Mouse (Mus musculus): ENCODE results near the gene Asic2. TPM values are rescaled to one million over a fixed set of nuclear protein-coding genes. Genes with fewer than 3 reads are reported as not detected.
A peak's percentile ranks its signal among the peaks of the same experiment; 100 is the strongest.

The Asic2 gene
- total RNA-seq, 2 experiments from 2014 or later: 64.6 to 65.7 TPM

- DNase-seq (ENCODE audit: low spot score in 2 of 2): peak; percentile 42 to 47
Measured at GRCm38 (mm10) chr11:81486265-81486940, 481.9 kb downstream of the Asic2 start.

DNA sequence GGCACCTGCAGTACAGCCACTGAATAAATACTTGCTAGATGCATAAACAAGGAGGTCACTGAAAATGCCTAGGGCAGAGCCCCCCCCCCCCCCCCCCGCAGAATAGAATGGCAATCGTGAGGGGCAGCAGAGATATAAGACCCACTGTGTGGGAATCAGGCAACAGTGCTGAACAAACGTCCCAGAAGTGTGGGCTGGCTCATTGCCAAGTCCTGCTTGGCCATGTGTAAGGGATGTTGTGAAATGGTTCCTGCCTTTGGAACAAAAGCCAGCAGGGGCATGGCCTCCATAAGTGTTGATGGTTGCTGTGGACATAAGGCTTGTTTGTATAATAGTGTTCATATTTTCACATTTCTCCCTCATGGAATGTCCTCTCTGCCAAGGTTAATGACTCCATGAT lies 487.1 kb downstream of the Asic2 start:
- no peak for DNase-seq (ENCODE audit: low spot score in 2 of 2)

GRCm38 (mm10) chr11:81476231-81476630 lies 492.0 kb downstream of the Asic2 start:
- DNase-seq (ENCODE audit: low spot score in 2 of 2): no peak

GRCm38 (mm10) chr11:81474121-81474520 lies 494.1 kb downstream of the Asic2 start:
- no peak for DNase-seq (ENCODE audit: low spot score in 2 of 2)

- DNase-seq (ENCODE audit: low spot score in 2 of 2): peak; percentile 18 to 56
Measured at GRCm38 (mm10) chr11:81462199-81462598, 506.1 kb downstream of the Asic2 start.

DNA sequence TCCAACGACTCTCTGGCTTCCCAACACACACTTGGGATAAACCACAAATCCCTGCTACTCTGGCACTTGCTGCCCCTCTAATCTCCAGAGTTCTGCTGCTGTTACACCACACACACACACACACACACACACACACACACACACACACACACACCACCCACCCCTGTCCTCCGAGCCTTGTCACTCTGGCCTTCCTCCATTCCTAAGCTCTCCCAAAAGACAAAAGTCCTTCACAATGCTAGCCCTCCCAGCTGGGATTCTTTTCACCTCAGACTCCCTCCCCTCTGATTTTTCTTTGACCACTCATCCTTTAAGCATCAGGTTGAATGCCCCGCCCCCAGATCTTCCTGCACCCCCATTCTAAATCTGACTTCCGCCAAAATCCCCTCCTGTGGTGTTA lies 506.5 kb downstream of the Asic2 start:
- DNase-seq (ENCODE audit: low spot score in 2 of 2): no peak

GRCm38 (mm10) chr11:81454921-81455320 lies 513.3 kb downstream of the Asic2 start:
- DNase-seq (ENCODE audit: low spot score in 2 of 2): no peak

DNA sequence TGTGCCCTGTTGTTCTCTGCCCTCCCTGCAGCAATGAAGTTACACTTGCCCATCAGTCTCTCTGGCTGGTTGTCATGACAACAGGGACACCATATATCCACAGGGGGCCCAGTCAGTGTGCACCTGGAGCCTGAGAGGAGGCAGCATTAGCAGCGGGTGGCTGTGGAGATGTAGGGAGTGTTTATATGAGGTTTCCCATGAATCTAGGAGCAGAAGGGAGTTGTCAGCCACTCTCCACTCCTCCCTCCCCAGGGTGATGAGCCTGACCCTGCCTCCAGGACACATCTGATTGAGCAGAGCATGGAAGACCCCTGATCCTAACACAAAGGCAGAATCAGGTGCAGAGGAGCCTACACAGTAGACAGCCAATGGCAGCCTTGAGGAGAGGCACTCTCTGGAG lies 514.1 kb downstream of the Asic2 start:
- DNase-seq (ENCODE audit: low spot score in 2 of 2): no peak

- DNase-seq (ENCODE audit: low spot score in 2 of 2): no peak
Measured at GRCm38 (mm10) chr11:81449271-81449705, 519.0 kb downstream of the Asic2 start.

- no peak for DNase-seq (ENCODE audit: low spot score in 2 of 2)
Measured at GRCm38 (mm10) chr11:81446347-81446746, 521.9 kb downstream of the Asic2 start.

DNA sequence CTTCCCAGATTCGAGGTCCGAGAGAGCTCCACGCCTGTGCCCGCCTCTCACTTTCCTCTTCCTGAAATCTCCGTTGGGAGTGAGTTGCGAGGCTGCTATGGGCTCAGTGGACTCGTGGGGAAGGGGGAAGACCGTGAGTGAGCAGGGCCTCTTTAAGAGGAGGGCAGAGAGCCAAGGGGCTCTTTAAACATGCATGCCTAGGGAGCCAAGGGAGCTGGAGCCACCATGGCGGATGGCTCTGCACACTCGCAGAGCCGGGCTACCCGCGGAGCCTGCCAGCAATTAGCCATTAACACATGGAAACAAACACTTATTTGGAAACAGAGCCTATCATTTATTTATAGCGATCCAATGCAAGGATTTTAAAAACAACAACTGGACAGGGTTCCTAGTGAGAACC lies 541.4 kb downstream of the Asic2 start:
- DNase-seq (ENCODE audit: low spot score in 2 of 2): no peak

- peak in 1 of 2 experiments; percentile 26 for DNase-seq (ENCODE audit: low spot score in 2 of 2)
Measured at GRCm38 (mm10) chr11:81419112-81419511, 549.1 kb downstream of the Asic2 start.

GRCm38 (mm10) chr11:81418027-81418426 lies 550.2 kb downstream of the Asic2 start:
- DNase-seq (ENCODE audit: low spot score in 2 of 2): no peak

- peak in 1 of 2 experiments; percentile 10 for DNase-seq (ENCODE audit: low spot score in 2 of 2)
Measured at GRCm38 (mm10) chr11:81416319-81416718, 551.9 kb downstream of the Asic2 start.

DNA sequence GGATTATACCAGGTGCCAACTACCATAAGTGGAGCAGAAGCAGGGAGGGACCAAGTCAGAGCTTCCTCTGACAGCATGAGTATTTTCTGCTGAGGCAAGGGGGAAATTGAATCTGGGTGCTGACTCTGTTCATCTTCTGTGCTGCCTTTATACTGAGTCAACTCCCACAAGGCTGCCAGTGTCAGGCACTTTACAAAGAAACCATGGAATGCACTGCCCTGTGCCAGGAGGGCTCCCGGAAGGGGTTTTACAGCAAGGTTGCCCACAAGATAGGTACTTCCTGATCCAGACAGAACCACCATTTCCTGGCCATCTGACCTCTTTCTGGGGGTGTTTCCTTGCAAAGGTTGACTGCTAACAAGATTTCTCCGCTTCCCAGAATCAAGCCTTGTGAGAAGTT lies 553.7 kb downstream of the Asic2 start:
- DNase-seq (ENCODE audit: low spot score in 2 of 2): no peak

DNA sequence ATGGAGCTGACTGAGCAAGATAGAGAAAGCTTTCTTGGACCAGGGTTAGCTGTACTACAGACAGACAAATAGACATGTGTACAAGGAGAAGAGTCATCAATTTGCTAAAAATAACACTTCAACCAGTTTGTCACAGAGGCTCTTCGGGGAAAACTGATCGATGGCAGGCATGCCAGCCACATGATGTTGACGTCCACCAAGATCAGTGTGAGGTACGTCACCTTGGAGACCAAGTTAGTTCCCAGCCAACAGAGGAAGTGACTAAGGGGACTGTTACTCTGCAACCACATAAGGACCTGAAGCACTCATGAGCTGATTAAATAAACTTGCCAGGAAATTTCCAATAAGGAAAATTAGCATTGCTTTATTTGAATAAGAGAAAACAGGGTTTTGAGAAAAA lies 557.0 kb downstream of the Asic2 start:
- no peak for DNase-seq (ENCODE audit: low spot score in 2 of 2)

- DNase-seq (ENCODE audit: low spot score in 2 of 2): no peak
Measured at GRCm38 (mm10) chr11:81405951-81406350, 562.3 kb downstream of the Asic2 start.

DNA sequence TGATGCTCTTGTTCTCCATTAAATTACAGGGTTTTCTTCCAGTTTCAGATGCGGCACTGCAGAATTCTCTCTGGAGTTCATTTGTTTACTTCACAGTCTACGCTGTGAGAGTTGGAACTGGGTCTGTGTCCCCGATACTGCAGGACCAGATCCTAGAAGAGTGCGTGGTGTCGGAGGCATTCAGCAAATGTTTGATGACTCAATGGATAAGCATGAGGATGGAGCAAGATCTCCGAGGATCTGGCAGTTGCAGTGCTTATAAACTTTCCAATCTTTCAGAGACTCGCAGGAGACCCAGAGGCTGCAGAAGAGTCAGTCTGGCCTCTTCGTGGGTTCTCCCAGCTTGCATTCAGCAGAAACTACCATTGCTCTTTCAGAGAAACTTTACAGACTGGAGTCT lies 566.0 kb downstream of the Asic2 start:
- no peak for DNase-seq (ENCODE audit: low spot score in 2 of 2)

DNA sequence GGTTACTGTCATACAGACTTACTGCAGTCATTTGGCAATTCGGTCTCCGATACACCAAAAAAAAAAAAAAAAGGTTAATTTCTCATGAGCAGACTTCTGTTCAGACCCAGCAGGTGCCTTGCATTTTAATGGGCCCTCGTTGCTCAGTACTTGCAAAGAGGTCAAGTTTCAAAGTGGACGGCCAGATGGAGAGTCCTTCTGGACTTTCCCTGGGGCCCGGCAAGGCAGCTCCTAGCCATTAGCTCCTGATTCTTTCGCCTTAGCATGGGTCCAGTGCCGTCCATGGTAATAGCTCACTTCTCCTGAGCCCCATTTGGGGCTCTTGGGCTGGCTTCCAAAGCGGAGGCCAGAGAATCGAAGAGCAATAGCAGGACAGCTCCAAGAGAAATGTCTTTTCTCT lies 575.4 kb downstream of the Asic2 start:
- no peak for DNase-seq (ENCODE audit: low spot score in 2 of 2)

- DNase-seq (ENCODE audit: low spot score in 2 of 2): no peak
Measured at GRCm38 (mm10) chr11:81386185-81386584, 582.1 kb downstream of the Asic2 start.

- no peak for DNase-seq (ENCODE audit: low spot score in 2 of 2)
Measured at GRCm38 (mm10) chr11:81385547-81385946, 582.7 kb downstream of the Asic2 start.

DNA sequence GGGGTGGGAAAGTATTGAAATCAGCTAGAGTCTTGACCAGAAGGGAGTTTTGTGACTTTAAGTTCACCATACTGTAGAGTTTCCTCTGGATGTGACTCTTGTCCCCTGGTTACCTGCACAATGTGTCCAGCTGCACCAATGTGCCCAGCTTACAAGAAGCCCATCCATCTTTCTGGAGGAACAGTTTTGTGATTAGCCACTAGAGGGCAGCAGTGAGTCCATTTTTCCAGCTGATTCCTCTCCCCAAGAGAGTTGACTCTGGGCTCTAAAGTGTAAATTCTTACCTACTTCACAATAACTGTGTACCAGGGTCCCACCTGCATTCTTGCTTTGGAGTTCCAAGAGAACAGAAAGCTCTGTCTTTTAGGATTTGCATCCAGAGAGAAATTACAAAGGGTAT lies 593.4 kb downstream of the Asic2 start:
- DNase-seq (ENCODE audit: low spot score in 2 of 2): peak; percentile 71 to 73

DNA sequence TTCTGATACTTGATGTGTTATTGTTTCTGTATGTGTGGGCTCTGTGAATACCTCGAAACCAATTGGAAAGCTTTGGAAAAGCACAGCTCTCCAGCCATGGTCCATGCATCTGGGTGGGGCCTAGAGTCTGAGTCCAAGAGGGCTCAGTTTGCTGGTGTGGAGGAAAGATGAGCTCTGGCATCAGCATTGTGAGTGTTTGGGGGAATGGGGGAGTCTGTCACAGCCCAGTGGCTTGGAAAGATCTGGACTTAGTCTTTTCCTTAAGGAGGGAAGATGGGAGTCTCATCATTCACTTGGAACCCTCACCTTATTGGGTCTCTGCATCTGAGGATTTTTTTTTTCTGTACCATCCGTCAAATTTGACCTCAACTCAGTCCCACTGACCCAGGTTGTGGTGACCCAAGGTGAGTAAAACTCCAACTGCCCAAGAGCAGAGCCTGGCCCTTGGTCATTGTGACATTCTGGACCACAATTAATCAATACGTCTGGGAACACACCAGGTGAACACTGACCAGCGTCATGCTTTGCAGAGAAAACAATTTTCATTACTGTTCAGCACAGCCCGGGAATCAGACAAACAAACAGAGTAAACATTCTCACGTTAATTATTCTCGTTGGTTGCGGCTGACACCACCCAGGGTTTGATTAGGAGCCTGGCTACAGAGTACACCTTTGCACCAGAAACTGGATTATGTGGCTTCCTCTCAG lies 594.1 kb downstream of the Asic2 start:
- DNase-seq (ENCODE audit: low spot score in 2 of 2): no peak
